Mouse (Mus musculus) forebrain, embryonic 12.5 days (tissue): Measurements from ENCODE around the gene Tial1. TPM values are rescaled to one million over a fixed set of nuclear protein-coding genes. Genes with fewer than 3 reads are reported as not detected.

ENCODE experiments used
- ATAC-seq: fragments of 200-750 bp; cut with Nextera tagmentation; 2 replicates; pipeline ENCODE4 v1.8.0; 2017; ENCODE audit warnings: moderate TSS enrichment; ENCODE audit not compliant: low FRiP score
- H3K27ac ChIP-seq: fragments of 300-500 bp; sonication (generic); 2 replicates; pipeline ENCODE4 v1.5.1; 2016; ENCODE audit warnings: mild to moderate bottlenecking
- H3K27me3 ChIP-seq: fragments of 300-500 bp; sonication (generic); 2 replicates; pipeline ENCODE4 v1.6.1; 2016; ENCODE audit warnings: mild to moderate bottlenecking
- H3K36me3 ChIP-seq: fragments of 300-500 bp; sonication (generic); replicated peaks from 2 replicates; pipeline ENCODE4 v1.6.1; 2016; ENCODE audit warnings: mild to moderate bottlenecking
- H3K4me1 ChIP-seq: fragments of 300-500 bp; sonication (generic); 2 replicates; pipeline ENCODE4 v1.6.1; 2016
- H3K4me2 ChIP-seq: fragments of 300-500 bp; sonication (generic); 2 replicates; pipeline ENCODE4 v1.6.1; 2016; ENCODE audit warnings: mild to moderate bottlenecking, moderate library complexity
- H3K4me3 ChIP-seq: fragments of 300-500 bp; sonication (generic); replicated peaks from 2 replicates; pipeline ENCODE4 v1.5.1; 2016; ENCODE audit warnings: mild to moderate bottlenecking
- H3K9ac ChIP-seq: fragments of 300-500 bp; sonication (generic); 2 replicates; pipeline ENCODE4 v1.6.1; 2016; ENCODE audit warnings: mild to moderate bottlenecking
- H3K9me3 ChIP-seq: fragments of 300-500 bp; sonication (generic); 2 replicates; pipeline ENCODE4 v1.6.1; 2016
- WGBS: fragments of 180-500 bp; shearing (Covaris S2); methylation state at CpG from one replicate; pipeline ENCODE4 v1.1.7; 2016; 5-methylcytosine and 5-hydroxymethylcytosine counted together
- microRNA-seq: library from miRNA; unstranded; fragments of <30 nt; microRNA quantifications from one replicate; pipeline ENCODE4, GENCODE M21; 2017
- polyA plus RNA-seq: library from polyadenylated mRNA; unstranded; fragments of >200 nt; fragmentation: Nextera tagmentation; extraction: Ambion mirVana; gene quantifications from 2 replicates; pipeline ENCODE4 v1.2.1, GENCODE M21; 2016

Gene Tial1
- polyA plus RNA-seq, 1 experiment from 2014 or later: 39.9 TPM

GRCm38 (mm10) chr7:128391267-128392057 is 70.1 kb downstream of the Tial1 start:
- Histone ChIP-seq H3K27ac (no peak overlapping the region), H3K9ac (no peak overlapping the region), H3K36me3 (no peaks in the 10 kb centered on the region), H3K9me3 (no peaks in the 10 kb centered on the region), H3K27me3 (no peaks in the 10 kb centered on the region), H3K4me3 (no peak overlapping the region), H3K4me1 (peaks cover 8% of the 10 kb centered on the region), H3K4me2 (no peak overlapping the region)
- ATAC-seq: no peak
- 58% methylated on average over 12 of the region's 12 CpGs for WGBS

Small RNAs within 50 kb of the gene (microRNA-seq; reads per million reads assigned to microRNA genes)
- not detected for gene Gm24365

Other genes with a start within 250 kb of the Tial1 start
- gene Armc5, start 224.4 kb downstream of the Tial1 start, polyA plus RNA-seq: 14.0 and 15.4 TPM in 2 replicates
- 11.7 and 12.0 TPM in 2 replicates for gene 9130023H24Rik, start 223.7 kb downstream of the Tial1 start, polyA plus RNA-seq
- gene Tgfb1i1, start 214.9 kb downstream of the Tial1 start, polyA plus RNA-seq: 24.0 and 27.7 TPM in 2 replicates
- not detected in 2 replicates for gene Slc5a2, start 196.1 kb downstream of the Tial1 start, polyA plus RNA-seq
- 17.3 and 19.1 TPM in 2 replicates for gene BC017158, start 163.5 kb downstream of the Tial1 start, polyA plus RNA-seq
- gene Rgs10, start 43.0 kb downstream of the Tial1 start, polyA plus RNA-seq: 7.4 and 8.0 TPM in 2 replicates
- 3.0 and 3.6 TPM in 2 replicates for gene Bag3, start 61.9 kb upstream of the Tial1 start, polyA plus RNA-seq
- 136 and 160 TPM in 2 replicates for gene Inpp5f, start 149.6 kb upstream of the Tial1 start, polyA plus RNA-seq